ENCODE assay signal across 28 mouse cellular contexts in the genomic region with DNA sequence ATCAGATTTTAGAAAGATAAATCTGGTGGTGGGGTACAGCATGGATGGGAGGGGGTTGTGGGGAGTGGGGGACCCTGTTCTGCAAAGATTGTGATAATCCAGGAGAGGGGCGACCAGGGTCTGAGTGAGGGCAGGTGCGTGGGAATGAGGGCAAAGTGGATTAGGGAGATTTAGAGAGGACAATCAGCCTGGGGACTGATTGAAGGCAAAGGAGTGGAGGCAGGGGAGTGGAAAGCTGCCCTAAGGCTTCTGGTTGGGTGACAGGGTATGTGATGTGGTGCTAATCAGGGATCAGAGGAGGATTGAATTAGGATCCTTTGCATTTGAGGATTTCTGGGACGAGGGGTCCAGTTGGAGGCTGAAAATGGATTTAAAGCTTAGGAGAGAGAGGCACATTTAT.
A peak's percentile ranks its signal among the peaks of the same experiment; 100 is the strongest.
DNase-seq lines count a peak whose midpoint lies in the region; ATAC-seq and TF ChIP-seq lines count a peak whose summit lies in the region.
"Had no signal": no experiment of that assay in that cellular context is flagged by ENCODE, and none has a peak within 500 bp of the region (broad histone marks: within the 10 kb centered on the region; RNA-seq: fewer than 3 reads in every experiment).

No protein-coding gene starts in this region.

- TF ChIP-seq EP300 in stomach, postnatal 0 days (optimal IDR thresholded peaks at IDR 0.05), result no peak

- no peaks in the 10 kb centered on the region for H3K36me3 ChIP-seq in midbrain, embryonic 10.5 days
- no peaks in the 10 kb centered on the region for H3K36me3 ChIP-seq in midbrain, embryonic 16.5 days (ENCODE audit: control insufficient read depth, insufficient read depth, low read length)
- no peaks in the 10 kb centered on the region for H3K36me3 ChIP-seq in stomach, postnatal 0 days (ENCODE audit: control insufficient read depth, insufficient read depth, low read length)
- H3K36me3 ChIP-seq: embryonic facial prominence, embryonic 12.5 days; embryonic facial prominence, embryonic 15.5 days; G1E; heart, embryonic 12.5 days; heart, embryonic 15.5 days; hindbrain, embryonic 10.5 days; hindbrain, embryonic 13.5 days had no signal

- H3K4me3 ChIP-seq in midbrain, embryonic 10.5 days, result no peak overlapping the region
- no peak overlapping the region for H3K4me3 ChIP-seq in midbrain, embryonic 16.5 days (ENCODE audit: low read depth, low read length)
- H3K4me3 ChIP-seq in stomach, postnatal 0 days (ENCODE audit: low read depth, low read length), result no peak overlapping the region
- H3K4me3 ChIP-seq: embryonic facial prominence, embryonic 12.5 days; embryonic facial prominence, embryonic 15.5 days; heart, embryonic 12.5 days; heart, embryonic 15.5 days; hindbrain, embryonic 10.5 days; hindbrain, embryonic 13.5 days had no signal

- no peaks in the 10 kb centered on the region for H3K27me3 ChIP-seq in midbrain, embryonic 10.5 days (ENCODE audit: low read depth, poor library complexity, severe bottlenecking)
- H3K27me3 ChIP-seq in midbrain, embryonic 16.5 days (ENCODE audit: control insufficient read depth, insufficient read depth, low read depth, low read length), result no peaks in the 10 kb centered on the region
- no peaks in the 10 kb centered on the region for H3K27me3 ChIP-seq in stomach, postnatal 0 days (ENCODE audit: control insufficient read depth, insufficient read depth, low read length)
- H3K27me3 ChIP-seq: embryonic facial prominence, embryonic 12.5 days; embryonic facial prominence, embryonic 15.5 days; heart, embryonic 12.5 days; heart, embryonic 15.5 days; hindbrain, embryonic 13.5 days had no signal

- 19% methylated on average over 3 of the region's 3 CpGs for WGBS in midbrain, embryonic 10.5 days
- 16% methylated on average over 3 of the region's 3 CpGs for WGBS in midbrain, embryonic 16.5 days
- 32% methylated on average over 3 of the region's 3 CpGs for WGBS in stomach, postnatal 0 days

- ATAC-seq in midbrain, embryonic 16.5 days, result no peak
- no peak for ATAC-seq in frontal cortex, adult (ENCODE audit: low TSS enrichment)
- ATAC-seq in stomach, postnatal 0 days (ENCODE audit: low FRiP score, low TSS enrichment), result no peak
- ATAC-seq: forebrain, embryonic 14.5 days; hindbrain, embryonic 16.5 days; Patski had no signal

- peak overlapping the region; percentile 53 for H3K27ac ChIP-seq in midbrain, embryonic 10.5 days (replicated peaks)
- H3K27ac ChIP-seq in midbrain, embryonic 16.5 days (ENCODE audit: low read length), result no peak overlapping the region
- H3K27ac ChIP-seq in stomach, postnatal 0 days (replicated peaks), result no peak overlapping the region
- H3K27ac ChIP-seq: embryonic facial prominence, embryonic 12.5 days; embryonic facial prominence, embryonic 15.5 days; heart, embryonic 15.5 days; hindbrain, embryonic 10.5 days; hindbrain, embryonic 13.5 days had no signal

- H3K9ac ChIP-seq in midbrain, embryonic 16.5 days (ENCODE audit: low read depth, low read length), result no peak overlapping the region
- H3K9ac ChIP-seq in stomach, postnatal 0 days (ENCODE audit: low read length), result no peak overlapping the region
- H3K9ac ChIP-seq: embryonic facial prominence, embryonic 12.5 days; embryonic facial prominence, embryonic 15.5 days; heart, embryonic 12.5 days; heart, embryonic 15.5 days; hindbrain, embryonic 13.5 days had no signal

- no peak overlapping the region for H3K4me2 ChIP-seq in midbrain, embryonic 16.5 days (ENCODE audit: low read length)
- no peak overlapping the region for H3K4me2 ChIP-seq in stomach, postnatal 0 days (replicated peaks; ENCODE audit: low read depth)
- H3K4me2 ChIP-seq: embryonic facial prominence, embryonic 12.5 days; embryonic facial prominence, embryonic 15.5 days; heart, embryonic 12.5 days; heart, embryonic 15.5 days; hindbrain, embryonic 13.5 days had no signal

- no peak for TF ChIP-seq POLR2A in brain, embryonic 14.5 days (IDR thresholded peaks at IDR 0.05; ENCODE audit: borderline replicate concordance, extremely low read depth, insufficient read depth, insufficient read length, poor library complexity, severe bottlenecking)

- no peak for TF ChIP-seq CTCF in brain, embryonic 14.5 days (IDR thresholded peaks at IDR 0.05; ENCODE audit: borderline replicate concordance, extremely low read depth, insufficient read depth, insufficient read length)
- no peak for TF ChIP-seq CTCF in stomach, postnatal 0 days (IDR thresholded peaks at IDR 0.05; ENCODE audit: low read depth)

- no peaks in the 10 kb centered on the region for H3K9me3 ChIP-seq in midbrain, embryonic 10.5 days (replicated peaks)
- H3K9me3 ChIP-seq in midbrain, embryonic 16.5 days (replicated peaks; ENCODE audit: control insufficient read depth, low read length, poor library complexity, severe bottlenecking), result no peaks in the 10 kb centered on the region
- H3K9me3 ChIP-seq in stomach, postnatal 0 days (ENCODE audit: control insufficient read depth, low read length), result no peaks in the 10 kb centered on the region
- H3K9me3 ChIP-seq: embryonic facial prominence, embryonic 12.5 days; embryonic facial prominence, embryonic 15.5 days; G1E; heart, embryonic 12.5 days; heart, embryonic 15.5 days; hindbrain, embryonic 10.5 days; hindbrain, embryonic 13.5 days had no signal

- H3K4me1 ChIP-seq in midbrain, embryonic 10.5 days, result peaks cover 18% of the 10 kb centered on the region
- H3K4me1 ChIP-seq in midbrain, embryonic 16.5 days (ENCODE audit: control insufficient read depth, insufficient read depth, low read length), result peaks cover 2% of the 10 kb centered on the region; the same call in 1 of the 2 replicates
- H3K4me1 ChIP-seq in stomach, postnatal 0 days (replicated peaks; ENCODE audit: control insufficient read depth, insufficient read depth), result no peaks in the 10 kb centered on the region
- H3K4me1 ChIP-seq: embryonic facial prominence, embryonic 12.5 days; embryonic facial prominence, embryonic 15.5 days; heart, embryonic 12.5 days; heart, embryonic 15.5 days; hindbrain, embryonic 10.5 days had no signal

- peak; percentile 18 for DNase-seq in midbrain, embryonic 10.5 days (ENCODE audit: low spot score)
- DNase-seq in brain, embryonic 14.5 days (ENCODE audit: low read depth), result peak; percentile 39
- DNase-seq in retina, adult 2 months (ENCODE audit: low read depth, low spot score), result peak; percentile 23
- DNase-seq in retina, postnatal 7 days (ENCODE audit: low read depth, low spot score), result peak; percentile 44
- DNase-seq in stomach, postnatal 0 days (ENCODE audit: low spot score), result no peak
- DNase-seq: adrenal gland, postnatal 10 days; adrenal gland, postnatal 36 days; B cell, adult 2 months; cerebellum, adult 11 months; cerebellum, adult 2 months; cerebellum, adult 9-11 months; cerebellum, postnatal 25 days; gastrocnemius, postnatal 10 days; gastrocnemius, postnatal 36 days; heart, postnatal 10 days; heart, postnatal 36 days had no signal
